Mouse (Mus musculus) testis, adult 2 months (tissue): ENCODE measurements around the gene Zfp715.

Experiments used
- CTCF ChIP-seq: fragments of 200-500 bp; IDR thresholded peaks from 2 replicates; pipeline ENCODE4 v1.5.1; 2012; ENCODE audit warnings: low read depth, mild to moderate bottlenecking, inconsistent platforms, low read length, moderate library complexity; ENCODE audit not compliant: control insufficient read depth, insufficient read depth, insufficient replicate concordance
- POLR2A ChIP-seq: fragments of 200-500 bp; IDR thresholded peaks from 2 replicates; pipeline ENCODE4 v1.6.1; 2012; ENCODE audit warnings: low read depth, mild to moderate bottlenecking, inconsistent platforms, low read length, moderate library complexity; ENCODE audit not compliant: control insufficient read depth

- TF ChIP-seq POLR2A (no peak), CTCF (no peak)
Measured at GRCm38 (mm10) chr7:43273476-43273875, 39.6 kb downstream of the Zfp715 start.
